8 mouse cellular contexts compared by ENCODE assay signal in genomic region chr3:104638403-104638779, GRCm38 (mm10). TPM values are rescaled to one million over a fixed set of nuclear protein-coding genes. Genes with fewer than 3 reads are reported as not detected.
DNase-seq lines count a peak whose midpoint lies in the region; ATAC-seq and TF ChIP-seq lines count a peak whose summit lies in the region.

Gene Slc16a1, plus strand, starts transcription at chr3:104638668.

- ATAC-seq in G1E (ENCODE audit: extremely low read depth, insufficient number of reproducible peaks, low FRiP score, poor library complexity, severe bottlenecking) = peak; percentile 80
- ATAC-seq in forebrain, postnatal 0 days = peak; percentile 98
- peak; percentile 98 for ATAC-seq in lung, embryonic 16.5 days (ENCODE audit: low read depth)

- TF ChIP-seq CTCF in G1E (IDR thresholded peaks at IDR 0.05; ENCODE audit: low read depth, low read length) = no peak
- no peak for TF ChIP-seq CTCF in forebrain, postnatal 0 days (IDR thresholded peaks at IDR 0.05; ENCODE audit: low read depth)

- peak; percentile 97 for DNase-seq in G1E (ENCODE audit: low spot score)
- peak; percentile 92 to 96 for DNase-seq in cerebellum, adult 18-20 months
- DNase-seq in forebrain, postnatal 0 days = peak; percentile 93
- DNase-seq in heart, postnatal 4 days = peak; percentile 96
- DNase-seq in layer of hippocampus, adult 9-10 months (ENCODE audit: low spot score) = peak; percentile 59
- peak; percentile 80 for DNase-seq in ovary, postnatal 10 days (ENCODE audit: low spot score)
- peak; percentile 92 to 96 for DNase-seq in thymus, postnatal 10 days (ENCODE audit: low spot score in 2 of 2)

- peak within 1 kb of the TSS; percentile 92 for H3K4me2 ChIP-seq in forebrain, postnatal 0 days (ENCODE audit: low read depth)
- peak within 1 kb of the TSS; percentile 97 for H3K4me2 ChIP-seq in lung, embryonic 16.5 days (ENCODE audit: low read depth, low read length)

- peak within 1 kb of the TSS; percentile 97 for H3K4me3 ChIP-seq in G1E (ENCODE audit: low read depth, low read length)
- H3K4me3 ChIP-seq in forebrain, postnatal 0 days (ENCODE audit: low read depth, low read length) = peak within 1 kb of the TSS; percentile 90
- peak within 1 kb of the TSS; percentile 92 for H3K4me3 ChIP-seq in lung, embryonic 16.5 days (ENCODE audit: low read length)

- no peaks in the 10 kb centered on the region for H3K9me3 ChIP-seq in G1E (replicated peaks)
- H3K9me3 ChIP-seq in forebrain, postnatal 0 days (ENCODE audit: low read length) = no peaks in the 10 kb centered on the region
- no peaks in the 10 kb centered on the region for H3K9me3 ChIP-seq in lung, embryonic 16.5 days (ENCODE audit: control insufficient read depth, low read length)

- peaks cover 6% of the 10 kb centered on the region for H3K36me3 ChIP-seq in G1E (replicated peaks)
- no peaks in the 10 kb centered on the region for H3K36me3 ChIP-seq in forebrain, postnatal 0 days (ENCODE audit: insufficient read depth)
- H3K36me3 ChIP-seq in lung, embryonic 16.5 days (ENCODE audit: control insufficient read depth, insufficient read depth, low read length) = no peaks in the 10 kb centered on the region

- H3K27me3 ChIP-seq in G1E (ENCODE audit: insufficient read depth, low read length) = no peaks in the 10 kb centered on the region
- H3K27me3 ChIP-seq in forebrain, postnatal 0 days (ENCODE audit: insufficient read depth, low read length) = no peaks in the 10 kb centered on the region
- H3K27me3 ChIP-seq in lung, embryonic 16.5 days (ENCODE audit: control insufficient read depth, insufficient read depth, low read depth, low read length) = no peaks in the 10 kb centered on the region

- 2% methylated on average over 41 of the region's 50 CpGs for WGBS in forebrain, postnatal 0 days
- WGBS in lung, embryonic 16.5 days = under 1% methylated on average over 38 of the region's 50 CpGs

- peaks cover 43% of the 10 kb centered on the region for H3K4me1 ChIP-seq in G1E (ENCODE audit: insufficient read depth, low read depth, low read length)
- no peaks in the 10 kb centered on the region for H3K4me1 ChIP-seq in forebrain, postnatal 0 days (ENCODE audit: insufficient read depth)
- peaks cover 3% of the 10 kb centered on the region for H3K4me1 ChIP-seq in lung, embryonic 16.5 days (replicated peaks; ENCODE audit: control insufficient read depth, insufficient read depth, low read length)

- peak within 1 kb of the TSS; percentile 87 for H3K9ac ChIP-seq in forebrain, postnatal 0 days
- peak within 1 kb of the TSS; percentile 91 for H3K9ac ChIP-seq in lung, embryonic 16.5 days (ENCODE audit: low read length)

- H3K27ac ChIP-seq in forebrain, postnatal 0 days (ENCODE audit: low read depth, low read length) = peak within 1 kb of the TSS; percentile 71
- H3K27ac ChIP-seq in lung, embryonic 16.5 days (ENCODE audit: low read length) = peak within 1 kb of the TSS; percentile 83

RNA-seq across cellular contexts. Expression of gene Slc16a1, which starts in this region (rescaled TPM):
- 32.1 and 75.1 TPM in 2 replicates for total RNA-seq in G1E (2014; fragmentation: Nextera tagmentation)
- 49.8 and 52.7 TPM in 2 replicates for total RNA-seq in G1E (2017)
- 62.5 and 76.5 TPM in 2 replicates for polyA plus RNA-seq in G1E (2012)
- total RNA-seq in forebrain, postnatal 0 days (2014; rRNA removed) = 32.1 and 33.4 TPM in 2 replicates
- polyA plus RNA-seq in forebrain, postnatal 0 days (2015; fragmentation: Nextera tagmentation; extraction: Ambion mirVana) = 17.4 and 20.2 TPM in 2 replicates
- 100 to 1,000 TPM; 178 to 191 TPM for total RNA-seq in heart, postnatal 4 days (2021)
- 28.0 and 28.1 TPM in 2 replicates for polyA plus RNA-seq in lung, embryonic 16.5 days (2015; fragmentation: Nextera tagmentation; extraction: Ambion mirVana)

Comparison
In these comparisons a context has a peak if more than half of its experiments do, and no peak if none do; other contexts are left out.
1. Peak in every context shown above with its lines: DNase-seq, ATAC-seq, H3K4me3 ChIP-seq and H3K27ac ChIP-seq.